Mouse (Mus musculus): ENCODE results near the gene Gpr22.

GRCm38 (mm10) chr12:31712233-31712632 lies 1.5 kb downstream of the Gpr22 start:
- TF ChIP-seq POLR2A (IDR thresholded peaks at IDR 0.05; ENCODE audit: control insufficient read depth, extremely low read depth, insufficient read depth, low read length, poor library complexity) (no peak), CTCF (IDR thresholded peaks at IDR 0.05; ENCODE audit: borderline replicate concordance, control insufficient read depth, extremely low read depth, insufficient read depth, low read length, poor library complexity) (no peak)

Data from thymus, adult 2 months (tissue).